Mouse (Mus musculus): Measurements from ENCODE around the gene Morn1.

DNA sequence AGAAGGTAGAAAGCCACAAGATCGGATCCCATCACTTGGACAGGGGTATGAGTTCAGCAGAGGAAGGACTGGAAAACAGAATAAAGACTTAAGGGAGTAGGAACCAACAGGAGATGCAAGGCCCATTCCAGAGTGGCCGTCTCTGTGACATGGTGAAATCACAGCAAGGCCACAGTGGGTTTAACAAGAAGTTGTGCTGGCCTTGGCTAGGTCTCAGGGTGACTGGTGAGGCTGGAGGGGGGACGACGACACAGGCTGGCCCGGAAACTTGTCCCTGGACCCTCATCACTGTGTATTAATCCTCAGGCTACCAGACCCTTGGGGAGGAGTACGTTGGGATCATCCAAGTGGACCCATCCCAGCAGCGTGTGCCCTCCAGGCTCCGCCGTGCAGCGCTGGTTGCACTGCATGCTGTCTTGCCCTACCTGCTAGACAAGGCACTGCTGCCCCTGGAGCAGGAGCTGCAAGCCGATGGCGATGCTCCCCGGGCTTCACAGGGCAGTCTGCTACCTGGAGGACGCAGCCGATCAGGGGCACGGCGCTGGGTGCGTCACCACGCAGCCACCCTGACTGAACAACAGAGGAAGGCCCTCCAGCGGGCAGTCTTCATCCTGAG, 17.9 kb upstream of the Morn1 start:
- TF ChIP-seq GATA1 (IDR thresholded peaks at IDR 0.05; ENCODE audit: low read length) (no peak), TAL1 (IDR thresholded peaks at IDR 0.05; ENCODE audit: low read length) (no peak)

Data from erythroblast, embryonic 14.5 days (primary cell).